Mouse (Mus musculus) ES-Bruce4 (cell line): ENCODE results near the gene Ppard. TPM values are rescaled to one million over a fixed set of nuclear protein-coding genes. Genes with fewer than 3 reads are reported as not detected.

Source experiments
- H3K27ac ChIP-seq: 2 replicates; pipeline ENCODE4 v1.5.1; 2012; ENCODE audit warnings: low read length, inconsistent platforms; ENCODE audit not compliant: insufficient read depth
- H3K27me3 ChIP-seq: 2 replicates; pipeline ENCODE4 v1.6.1; 2012; ENCODE audit warnings: mild to moderate bottlenecking, low read length, inconsistent platforms; ENCODE audit not compliant: control insufficient read depth, poor library complexity, insufficient read depth, severe bottlenecking
- H3K36me3 ChIP-seq: 2 replicates; pipeline ENCODE4 v1.6.1; 2012; ENCODE audit warnings: inconsistent platforms, mild to moderate bottlenecking, low read length, moderate library complexity; ENCODE audit not compliant: control insufficient read depth, poor library complexity, insufficient read depth, severe bottlenecking
- H3K4me1 ChIP-seq: one replicate; pipeline ENCODE4 v1.8.1; 2011; ENCODE audit warnings: low read length; ENCODE audit not compliant: control insufficient read depth, insufficient read depth
- H3K4me3 ChIP-seq: 2 replicates; pipeline ENCODE4 v1.5.1; 2011; ENCODE audit warnings: low read depth, mild to moderate bottlenecking, low read length
- H3K9ac ChIP-seq: 2 replicates; pipeline ENCODE4 v1.6.1; 2012; ENCODE audit warnings: low read depth, mild to moderate bottlenecking, inconsistent platforms; ENCODE audit not compliant: poor library complexity, severe bottlenecking
- H3K9me3 ChIP-seq: replicated peaks from 2 replicates; pipeline ENCODE4 v1.6.1; 2012; ENCODE audit warnings: mild to moderate bottlenecking, low read length, inconsistent platforms; ENCODE audit not compliant: control insufficient read depth, poor library complexity, insufficient read depth, severe bottlenecking
- CTCF ChIP-seq: IDR thresholded peaks from one replicate; pipeline ENCODE4 v1.8.1; 2011; ENCODE audit warnings: low read depth, low read length
- EP300 ChIP-seq: IDR thresholded peaks from 2 replicates; pipeline ENCODE4 v1.6.1; 2011; ENCODE audit warnings: low read depth, low read length; ENCODE audit not compliant: insufficient read depth
- POLR2A ChIP-seq: IDR thresholded peaks from one replicate; pipeline ENCODE4 v1.8.1; 2011; ENCODE audit warnings: low read length; ENCODE audit not compliant: insufficient read depth
- polyA plus RNA-seq: library from polyadenylated mRNA; stranded (reverse); fragments of >200 nt; gene quantifications from 2 replicates; pipeline ENCODE4 v1.2.4, GENCODE M21; 2011; ENCODE audit warnings: low read depth; ENCODE audit not compliant: missing spikeins, insufficient read depth, insufficient read length

The Ppard gene
- polyA plus RNA-seq, 1 experiment, result 24.0 TPM

- H3K4me3 ChIP-seq, result no peak overlapping the region
- H3K4me1 ChIP-seq, result peaks cover 4% of the 10 kb centered on the region
- no peaks in the 10 kb centered on the region for H3K27me3 ChIP-seq
- no peak overlapping the region for H3K9ac ChIP-seq
- no peak overlapping the region for H3K27ac ChIP-seq
- TF ChIP-seq CTCF (no peak), EP300 (no peak), POLR2A (no peak)
- H3K9me3 ChIP-seq, result no peaks in the 10 kb centered on the region
- H3K36me3 ChIP-seq, result no peaks in the 10 kb centered on the region
Observed at GRCm38 (mm10) chr17:28272281-28272680, 39.8 kb downstream of the Ppard start.

DNA sequence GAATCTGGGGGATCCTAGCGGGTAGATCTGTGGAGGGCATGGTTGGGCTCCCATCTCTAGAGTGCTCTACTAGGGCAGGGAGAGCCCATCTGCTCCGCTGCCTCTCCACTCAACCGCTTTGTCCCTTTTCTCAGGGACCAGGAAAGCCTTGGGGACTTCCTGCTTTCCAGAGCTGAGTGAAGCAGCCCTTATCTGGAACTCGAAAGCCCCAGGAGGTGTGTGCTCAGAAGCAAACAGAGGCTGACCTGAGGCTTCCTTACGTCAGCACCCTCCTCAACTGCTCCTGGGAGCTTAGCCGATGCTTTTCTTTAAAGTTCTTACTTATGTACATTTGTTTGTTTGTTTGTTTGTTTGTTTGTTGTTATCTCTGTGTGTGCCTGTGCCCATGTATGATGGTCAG, 40.3 kb downstream of the Ppard start:
- Histone ChIP-seq H3K27ac (no peak overlapping the region), H3K4me1 (peaks cover 4% of the 10 kb centered on the region), H3K36me3 (no peaks in the 10 kb centered on the region), H3K9me3 (no peaks in the 10 kb centered on the region), H3K9ac (no peak overlapping the region), H3K4me3 (no peak overlapping the region), H3K27me3 (no peaks in the 10 kb centered on the region)
- TF ChIP-seq EP300 (no peak), CTCF (no peak), POLR2A (no peak)

GRCm38 (mm10) chr17:28274739-28275138, 42.2 kb downstream of the Ppard start:
- Histone ChIP-seq H3K9ac (no peak overlapping the region), H3K9me3 (no peaks in the 10 kb centered on the region), H3K27ac (no peak overlapping the region), H3K36me3 (no peaks in the 10 kb centered on the region), H3K27me3 (no peaks in the 10 kb centered on the region), H3K4me1 (peaks cover 4% of the 10 kb centered on the region), H3K4me3 (no peak overlapping the region)
- TF ChIP-seq POLR2A, result no peak
- no peak for TF ChIP-seq EP300
- peak; percentile 84 for TF ChIP-seq CTCF

DNA sequence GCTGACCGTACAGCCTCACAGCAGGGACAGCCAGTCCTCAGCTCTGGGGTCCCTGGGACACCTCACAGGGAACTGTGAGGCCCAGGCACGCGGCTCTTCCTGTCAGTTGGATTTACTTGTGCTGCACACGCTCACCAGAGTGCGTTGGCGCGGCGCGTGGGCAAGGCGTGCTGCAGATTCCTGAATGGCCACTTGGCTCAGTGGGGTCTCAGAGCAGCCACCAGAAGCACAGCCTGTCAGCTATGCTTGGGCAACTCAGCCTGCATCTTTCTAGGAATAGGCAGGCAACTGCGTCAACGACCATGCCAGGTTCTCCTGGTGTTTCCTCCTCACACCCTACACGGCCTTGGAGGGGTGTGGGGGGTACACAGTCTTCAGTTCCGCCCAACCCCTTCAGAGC, 44.7 kb downstream of the Ppard start:
- no peaks in the 10 kb centered on the region for H3K27me3 ChIP-seq
- H3K4me3 ChIP-seq, result no peak overlapping the region
- H3K9ac ChIP-seq, result no peak overlapping the region
- H3K4me1 ChIP-seq, result peaks cover 3% of the 10 kb centered on the region
- no peaks in the 10 kb centered on the region for H3K36me3 ChIP-seq
- TF ChIP-seq CTCF, result no peak
- no peak for TF ChIP-seq POLR2A
- no peak for TF ChIP-seq EP300
- no peaks in the 10 kb centered on the region for H3K9me3 ChIP-seq
- H3K27ac ChIP-seq, result no peak overlapping the region

DNA sequence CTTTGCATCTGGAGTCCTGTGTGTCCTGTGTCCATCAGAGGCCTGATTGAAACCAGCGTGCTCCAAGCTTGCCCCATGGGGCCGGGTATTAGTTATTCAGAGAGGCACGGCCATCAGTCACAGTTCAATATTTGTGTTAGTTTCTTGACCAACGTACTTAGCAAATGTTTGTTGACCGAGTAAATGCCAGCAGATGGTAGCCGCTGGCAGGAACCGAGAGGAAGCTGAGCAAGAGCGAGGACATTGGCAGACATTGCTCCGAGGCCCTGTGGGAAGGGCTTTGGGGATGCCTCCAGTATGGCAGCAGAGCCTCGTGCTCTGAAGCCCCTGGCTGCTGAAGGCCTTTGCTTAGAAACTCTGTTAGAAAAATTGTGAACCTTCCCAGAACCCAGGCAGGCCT, 45.2 kb downstream of the Ppard start:
- no peak overlapping the region for H3K9ac ChIP-seq
- no peak overlapping the region for H3K27ac ChIP-seq
- H3K36me3 ChIP-seq, result no peaks in the 10 kb centered on the region
- TF ChIP-seq EP300 (no peak), POLR2A (no peak), CTCF (no peak)
- H3K4me1 ChIP-seq, result peaks cover 3% of the 10 kb centered on the region
- H3K4me3 ChIP-seq, result no peak overlapping the region
- no peaks in the 10 kb centered on the region for H3K27me3 ChIP-seq
- H3K9me3 ChIP-seq, result no peaks in the 10 kb centered on the region

GRCm38 (mm10) chr17:28278156-28278555, 45.7 kb downstream of the Ppard start:
- Histone ChIP-seq H3K9ac (no peak overlapping the region), H3K27ac (no peak overlapping the region), H3K27me3 (no peaks in the 10 kb centered on the region), H3K4me3 (no peak overlapping the region), H3K4me1 (peaks cover 3% of the 10 kb centered on the region), H3K9me3 (no peaks in the 10 kb centered on the region), H3K36me3 (no peaks in the 10 kb centered on the region)
- no peak for TF ChIP-seq CTCF
- no peak for TF ChIP-seq EP300
- TF ChIP-seq POLR2A, result no peak
